Mouse (Mus musculus) stomach, postnatal 0 days (tissue): ENCODE measurements around the gene Gpi1. TPM values are rescaled to one million over a fixed set of nuclear protein-coding genes. Genes with fewer than 3 reads are reported as not detected.

Source experiments
- ATAC-seq: fragments of 200-750 bp; cut with Nextera tagmentation; 2 replicates; pipeline ENCODE4 v1.8.0; 2017; ENCODE audit not compliant: low FRiP score, low TSS enrichment
- DNase-seq: peaks from one replicate; pipeline ENCODE4 v3.0.0-alpha.2; 2016; ENCODE audit warnings: low spot score
- H3K27ac ChIP-seq: fragments of 300-500 bp; sonication (generic); replicated peaks from 2 replicates; pipeline ENCODE4 v1.5.1; 2014; ENCODE audit warnings: mild to moderate bottlenecking, control low read depth
- H3K27me3 ChIP-seq: fragments of 300-500 bp; sonication (generic); 2 replicates; pipeline ENCODE4 v1.6.1; 2014; ENCODE audit warnings: low read length; ENCODE audit not compliant: control insufficient read depth, insufficient read depth
- H3K36me3 ChIP-seq: fragments of 300-500 bp; sonication (generic); 2 replicates; pipeline ENCODE4 v1.6.1; 2014; ENCODE audit warnings: low read length, mixed read lengths; ENCODE audit not compliant: control insufficient read depth, insufficient read depth
- H3K4me1 ChIP-seq: fragments of 300-500 bp; sonication (generic); replicated peaks from 2 replicates; pipeline ENCODE4 v1.6.1; 2014; ENCODE audit warnings: antibody characterized with exemption; ENCODE audit not compliant: control insufficient read depth, insufficient read depth
- H3K4me2 ChIP-seq: fragments of 300-500 bp; sonication (generic); replicated peaks from 2 replicates; pipeline ENCODE4 v1.6.1; 2014; ENCODE audit warnings: low read depth, mild to moderate bottlenecking, control low read depth, moderate library complexity
- H3K4me3 ChIP-seq: fragments of 300-500 bp; sonication (generic); 2 replicates; pipeline ENCODE4 v1.5.1; 2014; ENCODE audit warnings: low read depth, low read length, control low read depth
- H3K9ac ChIP-seq: fragments of 300-500 bp; sonication (generic); 2 replicates; pipeline ENCODE4 v1.6.1; 2014; ENCODE audit warnings: mild to moderate bottlenecking, low read length, control low read depth, mixed read lengths
- H3K9me3 ChIP-seq: fragments of 300-500 bp; sonication (generic); 2 replicates; pipeline ENCODE4 v1.6.1; 2016; ENCODE audit warnings: low read length; ENCODE audit not compliant: control insufficient read depth
- CTCF ChIP-seq: IDR thresholded peaks from 2 replicates; pipeline ENCODE4 v1.5.1; 2016; ENCODE audit warnings: antibody characterized with exemption, low read depth, mild to moderate bottlenecking, moderate library complexity
- EP300 ChIP-seq: optimal IDR thresholded peaks from 2 replicates; pipeline ENCODE3; 2016; ENCODE audit warnings: antibody characterized with exemption
- WGBS: fragments of 180-500 bp; shearing (Covaris S2); extraction: QIAGEN DNeasy Blood & Tissue Kit; methylation state at CpG from one replicate; pipeline ENCODE4 v1.1.7; 2014; 5-methylcytosine and 5-hydroxymethylcytosine counted together
- polyA plus RNA-seq: library from polyadenylated mRNA; unstranded; fragments of >200 nt; fragmentation: Nextera tagmentation; extraction: Ambion mirVana; gene quantifications from 2 replicates; pipeline ENCODE4 v1.2.1, GENCODE M21; 2015

Gene Gpi1
- polyA plus RNA-seq, 1 experiment from 2014 or later = 235 TPM

- Histone ChIP-seq H3K27me3 (no peaks in the 10 kb centered on the region), H3K4me3 (peak overlapping the region; percentile 77; the same call in 1 of the 2 replicates), H3K27ac (no peak overlapping the region), H3K9ac (no peak overlapping the region; the same call in 1 of the 2 replicates), H3K36me3 (peaks cover 10% of the 10 kb centered on the region), H3K4me1 (0 out of 2 replicates have a peak, but pooled peaks cover 3% of the 10 kb centered on the region), H3K4me2 (peak overlapping the region; percentile 80), H3K9me3 (no peaks in the 10 kb centered on the region)
- ATAC-seq = no peak
- 44% methylated on average over 7 of the region's 9 CpGs for WGBS
- TF ChIP-seq EP300 = no peak
- no peak for TF ChIP-seq CTCF
- DNase-seq = peak; percentile 57
Measured at GRCm38 (mm10) chr7:34228641-34229040, 1.5 kb downstream of the Gpi1 start.

DNA sequence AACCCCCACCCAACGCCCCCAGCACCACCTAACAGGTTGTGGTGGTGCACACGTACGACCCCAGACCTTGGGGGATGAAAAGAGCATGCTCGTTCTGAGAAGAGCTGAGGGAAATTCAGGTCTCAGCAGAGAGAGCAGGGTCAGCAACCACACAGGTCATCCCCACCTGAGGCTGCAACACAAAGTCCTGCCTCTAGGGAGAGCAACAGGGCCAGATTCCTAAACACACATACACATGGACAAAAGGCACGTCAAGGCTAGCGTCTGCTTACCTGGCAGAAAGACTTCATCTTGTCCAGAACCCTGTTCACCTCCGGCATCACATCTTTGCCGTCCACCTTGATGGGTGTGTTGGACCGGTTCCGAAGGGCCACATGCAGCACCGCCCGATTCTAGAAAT, 3.3 kb downstream of the Gpi1 start:
- H3K4me3 ChIP-seq = no peak overlapping the region
- 81% methylated on average over 12 of the region's 12 CpGs for WGBS
- no peak overlapping the region for H3K4me2 ChIP-seq
- H3K27ac ChIP-seq = no peak overlapping the region
- ATAC-seq (no peak), DNase-seq (peak; percentile 28)
- no peaks in the 10 kb centered on the region for H3K9me3 ChIP-seq
- no peaks in the 10 kb centered on the region for H3K27me3 ChIP-seq
- peak; percentile 46; the same call in 1 of the 2 replicates for TF ChIP-seq CTCF
- no peak for TF ChIP-seq EP300
- 0 out of 2 replicates have a peak, but pooled peaks cover 3% of the 10 kb centered on the region for H3K4me1 ChIP-seq
- peaks cover 23% of the 10 kb centered on the region for H3K36me3 ChIP-seq
- H3K9ac ChIP-seq = no peak overlapping the region; the same call in 1 of the 2 replicates

DNA sequence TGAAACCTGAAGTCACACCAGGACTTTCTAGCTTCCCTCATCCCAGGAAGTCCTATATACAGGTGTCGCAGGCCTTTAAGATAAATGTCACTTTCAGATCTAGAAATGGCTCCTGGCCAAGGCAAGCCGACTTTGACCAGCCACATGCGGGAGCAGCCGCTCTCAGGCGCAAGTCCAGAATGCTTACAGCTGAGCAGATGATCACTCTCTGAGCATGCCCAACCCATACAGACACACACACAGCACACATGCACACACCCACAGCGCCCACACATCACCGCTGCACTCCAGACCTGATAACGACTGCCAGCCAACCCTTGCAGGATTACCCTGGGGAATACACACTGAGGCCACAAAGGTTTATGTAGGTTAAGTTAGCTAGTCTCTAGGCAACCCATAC, 4.0 kb downstream of the Gpi1 start:
- Histone ChIP-seq H3K27ac (no peak overlapping the region), H3K9ac (no peak overlapping the region), H3K4me1 (0 out of 2 replicates have a peak, but pooled peaks cover 3% of the 10 kb centered on the region), H3K4me3 (no peak overlapping the region), H3K27me3 (no peaks in the 10 kb centered on the region), H3K36me3 (peaks cover 23% of the 10 kb centered on the region), H3K4me2 (no peak overlapping the region), H3K9me3 (no peaks in the 10 kb centered on the region)
- 47% methylated on average over 8 of the region's 8 CpGs for WGBS
- no peak for TF ChIP-seq EP300
- no peak for TF ChIP-seq CTCF
- ATAC-seq (peak; percentile 78), DNase-seq (peak; percentile 77)

DNA sequence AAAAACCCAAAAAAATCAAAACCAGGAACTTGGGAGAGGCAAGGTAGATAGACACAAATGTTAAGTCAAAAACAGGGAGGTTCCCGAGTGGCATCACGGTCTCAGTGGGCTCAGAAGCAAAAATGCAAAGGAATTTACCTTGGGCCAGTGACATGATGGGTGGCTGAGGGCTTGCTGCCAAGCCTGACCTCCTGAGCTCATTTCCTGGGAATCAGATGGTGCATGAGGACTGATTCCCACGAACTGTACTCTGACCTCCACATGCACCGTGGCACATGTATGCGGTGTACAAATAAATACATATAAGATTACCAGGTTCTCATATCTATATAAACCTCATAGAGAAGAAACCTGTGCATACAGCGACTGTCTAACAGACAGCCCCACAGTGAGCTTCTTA, 5.8 kb downstream of the Gpi1 start:
- Histone ChIP-seq H3K4me1 (0 out of 2 replicates have a peak, but pooled peaks cover 3% of the 10 kb centered on the region), H3K9me3 (no peaks in the 10 kb centered on the region), H3K9ac (no peak overlapping the region), H3K36me3 (peaks cover 25% of the 10 kb centered on the region), H3K27me3 (no peaks in the 10 kb centered on the region), H3K4me3 (no peak overlapping the region), H3K4me2 (no peak overlapping the region), H3K27ac (no peak overlapping the region)
- DNase-seq (no peak), ATAC-seq (no peak)
- WGBS = 89% methylated on average over 6 of the region's 6 CpGs
- TF ChIP-seq EP300 = no peak

DNA sequence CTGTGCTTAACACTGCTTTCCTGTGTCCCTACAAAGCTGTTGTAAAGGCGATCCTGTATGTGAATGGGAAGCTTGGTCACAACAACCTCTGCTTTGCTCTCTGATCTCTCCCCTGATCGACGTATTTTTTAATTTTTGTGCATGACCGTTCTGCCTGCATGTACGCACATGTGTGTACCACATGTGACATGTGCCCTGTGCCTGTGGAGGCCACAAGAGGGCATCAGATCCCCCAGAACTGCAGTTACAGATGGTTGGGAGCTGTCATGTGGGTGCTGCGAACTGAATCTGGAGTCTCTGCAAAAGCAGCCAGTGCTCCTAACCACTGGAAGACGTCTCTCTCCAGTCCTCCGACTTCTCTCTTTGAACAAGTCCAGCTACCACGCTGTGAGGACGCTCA, 7.8 kb downstream of the Gpi1 start:
- peak; percentile 34; the same call in 1 of the 2 replicates for TF ChIP-seq CTCF
- TF ChIP-seq EP300 = no peak
- H3K27me3 ChIP-seq = no peaks in the 10 kb centered on the region
- H3K9ac ChIP-seq = no peak overlapping the region
- no peaks in the 10 kb centered on the region for H3K4me1 ChIP-seq
- no peak overlapping the region for H3K4me2 ChIP-seq
- no peak overlapping the region for H3K27ac ChIP-seq
- H3K9me3 ChIP-seq = no peaks in the 10 kb centered on the region
- WGBS = 94% methylated on average over 10 of the region's 10 CpGs
- ATAC-seq = no peak
- no peak for DNase-seq
- H3K4me3 ChIP-seq = no peak overlapping the region
- H3K36me3 ChIP-seq = peaks cover 24% of the 10 kb centered on the region

DNA sequence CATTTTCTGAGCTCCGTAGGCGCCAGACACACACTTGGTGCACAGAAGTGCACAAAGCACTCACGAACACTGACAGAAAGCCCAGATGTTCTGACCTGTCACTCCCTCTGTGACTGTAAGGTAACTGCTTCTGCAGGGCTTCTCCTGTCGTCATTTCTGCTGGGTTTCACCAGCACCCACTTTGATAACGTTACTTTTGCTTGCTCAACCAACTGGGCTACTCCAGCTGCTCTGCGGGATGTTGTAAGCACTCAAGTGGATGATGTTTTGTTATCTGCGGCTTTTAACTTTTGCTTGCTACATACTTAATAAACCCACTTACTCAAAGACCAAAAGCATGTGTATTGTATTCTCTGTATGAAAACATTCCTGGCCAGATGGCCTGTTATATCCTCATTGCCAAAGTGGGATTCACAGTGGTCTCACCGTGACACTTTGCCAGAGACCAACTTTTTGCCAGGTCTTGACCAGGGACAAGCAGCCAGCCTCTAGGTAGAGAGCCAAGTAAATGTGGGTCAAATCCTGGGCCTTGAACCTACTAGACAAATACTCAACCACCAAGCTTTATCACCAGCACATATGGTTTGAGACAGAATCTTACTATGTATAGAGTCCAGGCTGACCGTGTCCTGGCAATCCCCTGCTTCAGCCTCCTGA, 8.4 kb downstream of the Gpi1 start:
- DNase-seq (no peak), ATAC-seq (no peak)
- WGBS = 89% methylated on average over 9 of the region's 9 CpGs
- Histone ChIP-seq H3K9ac (no peak overlapping the region), H3K9me3 (no peaks in the 10 kb centered on the region), H3K27ac (no peak overlapping the region), H3K4me1 (no peaks in the 10 kb centered on the region), H3K4me3 (no peak overlapping the region), H3K4me2 (no peak overlapping the region), H3K27me3 (no peaks in the 10 kb centered on the region), H3K36me3 (peaks cover 24% of the 10 kb centered on the region)
- TF ChIP-seq EP300 (no peak), CTCF (no peak)
